Mouse (Mus musculus): ENCODE results near the gene Mapk14. TPM values are rescaled to one million over a fixed set of nuclear protein-coding genes. Genes with fewer than 3 reads are reported as not detected.

Mapk14 gene
- polyA plus RNA-seq, 1 experiment, result 92.2 TPM

DNA sequence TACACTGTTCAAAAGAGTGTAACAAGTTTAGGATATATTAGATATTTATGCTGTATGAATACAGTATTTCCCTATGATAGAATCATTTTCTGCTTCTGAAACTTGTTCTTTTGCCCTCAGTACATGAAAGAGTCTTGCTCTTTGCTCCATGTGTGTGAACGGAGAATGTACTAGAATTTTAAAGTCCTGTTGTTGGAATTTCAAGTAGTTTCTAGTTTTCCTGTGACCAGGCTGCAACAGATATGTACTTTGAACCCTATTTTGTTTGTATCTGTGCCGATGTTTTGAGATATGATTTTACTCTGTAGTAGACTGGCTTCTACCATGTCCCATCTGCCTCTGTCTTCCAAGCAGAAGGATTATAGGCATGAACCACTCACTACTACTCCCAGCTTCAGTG lies 16.7 kb downstream of the Mapk14 start:
- WGBS, result 52% methylated on average over 2 of the region's 2 CpGs
- H3K27me3 ChIP-seq (replicated peaks; ENCODE audit: control insufficient read depth, insufficient read depth, low read length), result no peaks in the 10 kb centered on the region
- no peak overlapping the region for H3K4me3 ChIP-seq (ENCODE audit: insufficient read depth, low read depth, low read length)
- peak overlapping the region; percentile 61 for H3K27ac ChIP-seq (ENCODE audit: insufficient read depth, low read depth, low read length)
- peak; percentile 68 for DNase-seq
- TF ChIP-seq CTCF (conservative IDR thresholded peaks at IDR 0.05; ENCODE audit: insufficient read depth, insufficient read length, low read depth, low read length) (no peak), POLR2A (IDR thresholded peaks at IDR 0.05; ENCODE audit: low read depth, low read length) (no peak)
- no peaks in the 10 kb centered on the region for H3K36me3 ChIP-seq (ENCODE audit: control insufficient read depth, insufficient read depth, low read length)
- H3K4me1 ChIP-seq (ENCODE audit: control insufficient read depth, insufficient read depth, low read length), result peaks cover 46% of the 10 kb centered on the region

DNA sequence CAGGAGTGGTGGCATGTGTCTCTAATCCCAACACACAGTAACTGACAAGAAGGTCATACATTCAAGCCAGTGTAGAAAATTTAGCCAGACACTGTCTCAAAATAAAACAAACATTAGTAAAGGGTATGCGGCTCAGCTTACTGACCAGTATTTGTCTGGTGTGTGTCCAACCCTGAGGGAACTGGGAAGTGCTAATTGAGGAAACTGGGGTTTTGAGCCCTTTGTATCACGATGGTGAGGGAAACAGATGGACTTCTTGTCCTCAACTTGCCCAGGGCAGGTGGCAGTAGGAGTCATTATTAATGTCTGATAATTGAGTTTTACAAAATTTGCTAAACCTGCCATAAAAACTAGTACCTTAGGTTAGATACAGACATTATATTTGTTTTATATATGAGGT lies 17.9 kb downstream of the Mapk14 start:
- H3K27ac ChIP-seq (ENCODE audit: insufficient read depth, low read depth, low read length), result peak overlapping the region; percentile 40; the same call in 1 of the 2 replicates
- 16% methylated on average over 2 of the region's 2 CpGs for WGBS
- H3K27me3 ChIP-seq (replicated peaks; ENCODE audit: control insufficient read depth, insufficient read depth, low read length), result no peaks in the 10 kb centered on the region
- H3K4me3 ChIP-seq (ENCODE audit: insufficient read depth, low read depth, low read length), result no peak overlapping the region
- DNase-seq, result no peak
- TF ChIP-seq POLR2A (IDR thresholded peaks at IDR 0.05; ENCODE audit: low read depth, low read length) (no peak), CTCF (conservative IDR thresholded peaks at IDR 0.05; ENCODE audit: insufficient read depth, insufficient read length, low read depth, low read length) (no peak)
- no peaks in the 10 kb centered on the region; the same call in 1 of the 2 replicates for H3K36me3 ChIP-seq (ENCODE audit: control insufficient read depth, insufficient read depth, low read length)
- peaks cover 49% of the 10 kb centered on the region for H3K4me1 ChIP-seq (ENCODE audit: control insufficient read depth, insufficient read depth, low read length)

DNA sequence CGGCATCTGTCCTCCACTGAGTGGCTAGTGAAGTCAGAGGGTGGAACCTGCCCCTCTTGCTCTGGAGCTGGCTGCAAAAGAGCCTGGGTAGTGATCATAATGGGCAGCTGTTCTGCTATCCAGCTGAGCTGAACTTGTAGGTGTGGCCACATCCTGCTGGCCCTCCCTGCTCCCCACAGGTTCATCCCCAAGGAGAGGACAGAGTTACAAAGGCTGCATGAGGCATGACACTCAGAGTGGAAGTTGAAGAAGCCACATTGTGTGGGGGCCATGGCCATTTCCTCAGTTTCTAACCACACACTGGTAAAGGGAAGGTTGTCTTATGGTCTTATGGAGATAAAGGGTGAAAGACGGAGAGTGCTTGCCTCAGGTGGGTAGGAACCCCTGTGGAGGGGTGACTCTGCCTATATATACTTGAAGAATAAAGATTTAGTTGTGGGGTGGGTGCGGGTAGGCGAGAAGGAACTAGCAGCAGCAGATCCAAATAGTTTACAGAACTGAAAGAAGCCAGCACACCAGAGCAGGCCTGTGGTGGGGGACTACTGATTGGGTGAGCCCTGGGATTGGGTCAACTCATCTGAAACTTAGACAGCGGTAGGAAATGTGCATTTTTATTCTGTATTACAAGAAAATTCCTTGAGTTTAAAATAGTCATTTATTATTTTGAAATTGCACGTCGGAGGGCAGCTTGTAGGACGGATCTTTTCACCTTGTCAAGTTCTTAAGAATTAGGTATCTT lies 18.6 kb downstream of the Mapk14 start:
- Histone ChIP-seq H3K4me3 (ENCODE audit: insufficient read depth, low read depth, low read length) (no peak overlapping the region), H3K27ac (ENCODE audit: insufficient read depth, low read depth, low read length) (peak overlapping the region; percentile 37), H3K36me3 (ENCODE audit: control insufficient read depth, insufficient read depth, low read length) (no peaks in the 10 kb centered on the region; the same call in 1 of the 2 replicates), H3K27me3 (replicated peaks; ENCODE audit: control insufficient read depth, insufficient read depth, low read length) (no peaks in the 10 kb centered on the region), H3K4me1 (ENCODE audit: control insufficient read depth, insufficient read depth, low read length) (peaks cover 49% of the 10 kb centered on the region)
- TF ChIP-seq POLR2A (IDR thresholded peaks at IDR 0.05; ENCODE audit: low read depth, low read length), result no peak
- TF ChIP-seq CTCF (conservative IDR thresholded peaks at IDR 0.05; ENCODE audit: insufficient read depth, insufficient read length, low read depth, low read length), result no peak
- WGBS, result 78% methylated on average over 8 of the region's 8 CpGs
- DNase-seq, result peak; percentile 59

DNA sequence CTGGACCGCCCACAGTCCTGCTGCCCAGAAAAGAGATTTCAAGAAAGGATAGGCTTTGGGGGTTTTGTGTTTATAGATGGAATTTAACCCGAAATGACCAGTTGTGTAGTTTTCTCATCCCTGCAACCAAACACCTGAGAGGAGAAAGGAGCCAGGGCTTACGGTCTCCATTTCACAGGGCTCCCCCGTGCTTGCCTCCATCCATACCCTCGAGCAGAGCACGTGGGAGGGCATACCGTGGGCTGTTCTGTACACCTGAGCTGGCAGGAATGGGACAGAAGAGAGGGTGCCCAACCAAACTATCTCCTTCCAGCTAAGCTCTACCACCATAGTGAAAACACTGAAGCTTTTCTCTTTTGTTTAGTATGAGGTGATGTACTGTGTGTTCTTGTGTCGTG lies 19.2 kb downstream of the Mapk14 start:
- no peak overlapping the region for H3K4me3 ChIP-seq (ENCODE audit: insufficient read depth, low read depth, low read length)
- peaks cover under 1% of the 10 kb centered on the region; the same call in 1 of the 2 replicates for H3K36me3 ChIP-seq (ENCODE audit: control insufficient read depth, insufficient read depth, low read length)
- peak overlapping the region; percentile 43 for H3K27ac ChIP-seq (ENCODE audit: insufficient read depth, low read depth, low read length)
- H3K27me3 ChIP-seq (replicated peaks; ENCODE audit: control insufficient read depth, insufficient read depth, low read length), result no peaks in the 10 kb centered on the region
- 67% methylated on average over 8 of the region's 8 CpGs for WGBS
- DNase-seq, result no peak
- TF ChIP-seq POLR2A (IDR thresholded peaks at IDR 0.05; ENCODE audit: low read depth, low read length) (no peak), CTCF (conservative IDR thresholded peaks at IDR 0.05; ENCODE audit: insufficient read depth, insufficient read length, low read depth, low read length) (no peak)
- H3K4me1 ChIP-seq (ENCODE audit: control insufficient read depth, insufficient read depth, low read length), result peaks cover 49% of the 10 kb centered on the region

DNA sequence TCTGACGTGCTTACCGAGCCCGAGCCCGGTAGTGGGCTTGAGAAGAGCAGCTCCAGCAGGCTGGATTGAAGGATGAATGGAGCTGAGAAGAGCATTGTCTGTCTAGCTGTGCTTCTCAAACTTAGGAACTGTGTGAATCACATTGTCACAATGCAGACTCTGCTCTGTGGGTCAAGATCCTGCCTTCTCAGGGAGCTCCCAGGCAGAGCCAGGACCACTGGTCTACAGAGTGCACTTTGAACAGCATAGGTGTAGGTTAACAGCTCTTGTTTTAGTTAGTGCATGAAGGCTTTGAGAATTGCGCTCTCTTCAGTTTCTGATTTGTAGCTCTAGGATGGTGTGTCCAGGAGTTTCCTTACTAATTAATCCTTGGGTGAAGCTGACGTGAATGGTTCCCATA lies 20.1 kb downstream of the Mapk14 start:
- WGBS, result 55% methylated on average over 6 of the region's 6 CpGs
- TF ChIP-seq POLR2A (IDR thresholded peaks at IDR 0.05; ENCODE audit: low read depth, low read length) (no peak), CTCF (conservative IDR thresholded peaks at IDR 0.05; ENCODE audit: insufficient read depth, insufficient read length, low read depth, low read length) (no peak)
- no peaks in the 10 kb centered on the region for H3K27me3 ChIP-seq (replicated peaks; ENCODE audit: control insufficient read depth, insufficient read depth, low read length)
- H3K4me1 ChIP-seq (ENCODE audit: control insufficient read depth, insufficient read depth, low read length), result peaks cover 48% of the 10 kb centered on the region
- H3K27ac ChIP-seq (ENCODE audit: insufficient read depth, low read depth, low read length), result peak overlapping the region; percentile 43; the same call in 1 of the 2 replicates
- H3K36me3 ChIP-seq (ENCODE audit: control insufficient read depth, insufficient read depth, low read length), result peaks cover 5% of the 10 kb centered on the region; the same call in 1 of the 2 replicates
- DNase-seq, result peak; percentile 75
- no peak overlapping the region for H3K4me3 ChIP-seq (ENCODE audit: insufficient read depth, low read depth, low read length)

- H3K27ac ChIP-seq (ENCODE audit: insufficient read depth, low read depth, low read length), result peak overlapping the region; percentile 72
- H3K27me3 ChIP-seq (replicated peaks; ENCODE audit: control insufficient read depth, insufficient read depth, low read length), result no peaks in the 10 kb centered on the region
- peaks cover 39% of the 10 kb centered on the region for H3K4me1 ChIP-seq (ENCODE audit: control insufficient read depth, insufficient read depth, low read length)
- 22% methylated on average over 6 of the region's 6 CpGs for WGBS
- H3K36me3 ChIP-seq (ENCODE audit: control insufficient read depth, insufficient read depth, low read length), result peaks cover 6% of the 10 kb centered on the region; the same call in 1 of the 2 replicates
- DNase-seq, result peak; percentile 40
- no peak overlapping the region for H3K4me3 ChIP-seq (ENCODE audit: insufficient read depth, low read depth, low read length)
- TF ChIP-seq POLR2A (IDR thresholded peaks at IDR 0.05; ENCODE audit: low read depth, low read length) (no peak), CTCF (conservative IDR thresholded peaks at IDR 0.05; ENCODE audit: insufficient read depth, insufficient read length, low read depth, low read length) (no peak)
Measured at GRCm38 (mm10) chr17:28712305-28712704, 21.2 kb downstream of the Mapk14 start.

DNA sequence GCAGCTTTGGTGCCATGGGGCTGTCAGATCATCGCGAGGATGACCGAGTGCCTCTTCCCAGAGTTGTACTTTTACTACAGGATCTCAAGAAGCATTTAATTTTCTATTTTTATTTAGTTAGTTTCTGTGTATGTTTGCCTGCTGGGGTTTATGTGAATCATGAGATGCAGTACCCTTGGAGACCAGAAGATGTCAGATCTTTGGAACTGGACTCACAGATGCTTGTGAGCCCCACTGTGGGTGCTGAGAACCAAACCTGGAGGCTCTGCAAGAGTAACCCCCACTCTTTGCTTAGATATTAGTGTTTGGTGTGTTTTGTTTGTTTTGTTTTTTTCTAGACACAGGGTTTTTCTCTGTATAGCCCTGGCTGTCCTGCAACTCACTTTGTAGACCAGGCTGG lies 22.9 kb downstream of the Mapk14 start:
- peaks cover 36% of the 10 kb centered on the region for H3K4me1 ChIP-seq (ENCODE audit: control insufficient read depth, insufficient read depth, low read length)
- H3K4me3 ChIP-seq (ENCODE audit: insufficient read depth, low read depth, low read length), result no peak overlapping the region
- no peak for DNase-seq
- no peak overlapping the region for H3K27ac ChIP-seq (ENCODE audit: insufficient read depth, low read depth, low read length)
- H3K27me3 ChIP-seq (replicated peaks; ENCODE audit: control insufficient read depth, insufficient read depth, low read length), result no peaks in the 10 kb centered on the region
- H3K36me3 ChIP-seq (ENCODE audit: control insufficient read depth, insufficient read depth, low read length), result peaks cover 6% of the 10 kb centered on the region; the same call in 1 of the 2 replicates
- 95% methylated on average over 3 of the region's 3 CpGs for WGBS
- TF ChIP-seq POLR2A (IDR thresholded peaks at IDR 0.05; ENCODE audit: low read depth, low read length), result no peak
- no peak for TF ChIP-seq CTCF (conservative IDR thresholded peaks at IDR 0.05; ENCODE audit: insufficient read depth, insufficient read length, low read depth, low read length)

Measured in kidney, adult 2 months (tissue).